Mouse (Mus musculus): ENCODE measurements around the gene Gmnn. TPM values are rescaled to one million over a fixed set of nuclear protein-coding genes. Genes with fewer than 3 reads are reported as not detected.
"Not testable (repeated sequence)": the region's sequence is repeated elsewhere in the genome, so short reads cannot be mapped to it uniquely, and the experiment has no call there.

Gene Gmnn
- polyA plus RNA-seq, 1 experiment from 2014 or later, result 186 TPM

- no peaks in the 10 kb centered on the region for H3K36me3 ChIP-seq
- no peaks in the 10 kb centered on the region for H3K9me3 ChIP-seq (replicated peaks)
- H3K27me3 ChIP-seq (ENCODE audit: low read depth, poor library complexity, severe bottlenecking), result no peaks in the 10 kb centered on the region
- WGBS, result 86% methylated on average over 5 of the region's 5 CpGs
- DNase-seq (ENCODE audit: low spot score), result no peak
- 0 out of 2 replicates have a peak, but pooled peaks cover 5% of the 10 kb centered on the region for H3K4me1 ChIP-seq
- H3K4me3 ChIP-seq, result no peak overlapping the region
- H3K27ac ChIP-seq (replicated peaks), result no peak overlapping the region
These were observed 25.8 kb upstream of the Gmnn start for GRCm38 (mm10) chr13:24787477-24787876.

DNA sequence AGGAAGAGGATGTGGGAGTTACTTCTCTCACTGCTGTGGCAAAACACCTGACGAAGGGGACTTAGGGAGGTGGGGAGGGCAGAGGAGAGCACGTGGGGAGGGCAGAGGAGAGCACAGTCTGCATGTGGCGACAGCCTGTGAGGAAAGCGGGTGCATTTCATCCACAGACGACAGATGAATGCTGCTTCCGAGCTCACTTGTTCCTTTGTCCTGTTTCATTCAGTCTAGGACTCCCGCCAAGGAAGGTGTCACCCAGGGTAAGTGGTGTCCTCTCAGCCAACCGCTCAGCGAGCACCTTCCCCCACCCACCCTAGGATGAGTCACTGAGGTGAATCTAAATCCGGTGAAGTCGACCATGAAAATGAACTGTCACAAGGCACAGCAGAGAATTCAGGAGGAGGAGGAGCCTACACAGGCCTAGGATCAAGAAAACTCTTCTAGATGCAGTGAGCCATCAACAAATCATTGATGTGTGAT lies 24.3 kb upstream of the Gmnn start:
- Histone ChIP-seq H3K36me3 (no peaks in the 10 kb centered on the region), H3K4me1 (0 out of 2 replicates have a peak, but pooled peaks cover 5% of the 10 kb centered on the region), H3K4me3 (no peak overlapping the region), H3K9me3 (replicated peaks) (no peaks in the 10 kb centered on the region), H3K27ac (replicated peaks) (no peak overlapping the region), H3K27me3 (ENCODE audit: low read depth, poor library complexity, severe bottlenecking) (no peaks in the 10 kb centered on the region)
- 51% methylated on average over 11 of the region's 11 CpGs for WGBS
- DNase-seq (ENCODE audit: low spot score), result no peak

DNA sequence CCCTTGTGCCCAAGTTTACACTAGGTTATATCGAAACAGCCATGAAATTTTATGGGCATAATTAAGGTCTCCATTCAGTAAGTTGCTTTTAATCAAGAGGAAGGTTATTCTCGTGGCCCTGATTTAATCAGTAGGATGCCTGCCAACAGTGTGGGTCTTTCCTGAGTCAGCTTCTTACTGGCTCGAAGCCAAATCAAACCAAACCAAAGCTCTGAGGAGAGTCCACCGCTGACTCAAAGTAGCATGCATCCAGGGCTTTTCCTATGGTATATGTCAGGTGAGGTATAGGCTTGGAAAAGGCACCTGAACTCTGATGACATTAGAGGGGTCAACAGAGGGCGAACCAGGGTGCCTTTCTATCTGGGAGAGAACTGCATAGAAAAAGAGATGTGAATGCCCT lies 20.2 kb upstream of the Gmnn start:
- WGBS, result 88% methylated on average over 5 of the region's 5 CpGs
- H3K36me3 ChIP-seq, result no peaks in the 10 kb centered on the region
- 0 out of 2 replicates have a peak, but pooled peaks cover 5% of the 10 kb centered on the region for H3K4me1 ChIP-seq
- no peak overlapping the region for H3K4me3 ChIP-seq
- H3K9me3 ChIP-seq (replicated peaks), result no peaks in the 10 kb centered on the region
- H3K27me3 ChIP-seq (ENCODE audit: low read depth, poor library complexity, severe bottlenecking), result no peaks in the 10 kb centered on the region
- H3K27ac ChIP-seq (replicated peaks), result no peak overlapping the region
- DNase-seq (ENCODE audit: low spot score), result no peak

GRCm38 (mm10) chr13:24778706-24779380 lies 17.1 kb upstream of the Gmnn start:
- WGBS, result 85% methylated on average over 8 of the region's 8 CpGs

GRCm38 (mm10) chr13:24778026-24778425 lies 16.3 kb upstream of the Gmnn start:
- no peak overlapping the region for H3K4me3 ChIP-seq
- H3K9me3 ChIP-seq (replicated peaks), result no peaks in the 10 kb centered on the region
- H3K4me1 ChIP-seq, result no peaks in the 10 kb centered on the region
- H3K36me3 ChIP-seq, result no peaks in the 10 kb centered on the region
- WGBS, result 77% methylated on average over 2 of the region's 2 CpGs
- H3K27ac ChIP-seq (replicated peaks), result no peak overlapping the region
- no peaks in the 10 kb centered on the region for H3K27me3 ChIP-seq (ENCODE audit: low read depth, poor library complexity, severe bottlenecking)
- DNase-seq (ENCODE audit: low spot score), result no peak

More at GRCm38 (mm10) chr13:24778706-24779380, 17.1 kb upstream of the Gmnn start:
- Histone ChIP-seq H3K4me1 (no peaks in the 10 kb centered on the region), H3K27me3 (ENCODE audit: low read depth, poor library complexity, severe bottlenecking) (no peaks in the 10 kb centered on the region), H3K27ac (replicated peaks) (no peak overlapping the region), H3K36me3 (no peaks in the 10 kb centered on the region), H3K4me3 (no peak overlapping the region), H3K9me3 (replicated peaks) (no peaks in the 10 kb centered on the region)
- DNase-seq (ENCODE audit: low spot score), result no peak

DNA sequence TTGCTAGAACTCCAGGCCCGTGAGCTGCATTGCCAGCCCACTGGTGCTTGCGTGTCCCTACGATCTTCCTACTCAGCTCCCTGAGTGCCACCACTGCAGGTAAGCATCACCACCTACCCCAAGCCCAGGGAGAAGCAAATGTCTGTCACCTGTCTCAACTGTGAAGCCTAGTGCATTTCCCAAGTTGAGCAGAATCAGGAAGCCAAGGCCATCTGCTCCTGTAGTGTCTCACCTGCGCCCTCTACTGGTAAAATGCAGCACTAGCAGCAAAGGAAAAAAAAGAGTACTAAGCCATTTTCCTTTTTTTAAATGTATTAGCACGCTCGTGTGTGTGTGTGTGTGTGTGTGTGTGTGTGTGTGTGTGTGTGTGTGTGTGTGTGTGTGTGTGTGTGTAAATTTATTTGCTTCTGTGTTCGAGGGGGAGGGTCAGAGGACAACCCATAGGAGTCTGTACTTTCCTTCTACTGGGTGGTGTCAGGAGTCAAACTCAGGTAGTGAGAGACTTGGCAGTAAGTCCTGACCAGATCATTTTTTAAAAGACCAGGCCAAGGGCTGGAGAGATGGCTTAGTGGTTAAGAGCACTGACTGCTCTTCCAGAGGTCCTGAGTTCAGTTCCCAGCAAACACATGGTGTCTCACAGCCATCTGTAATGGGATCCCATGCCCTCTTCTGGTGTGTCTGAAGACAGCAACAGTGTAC lies 14.6 kb upstream of the Gmnn start:
- Histone ChIP-seq H3K27me3 (ENCODE audit: low read depth, poor library complexity, severe bottlenecking) (no peaks in the 10 kb centered on the region), H3K4me3 (no peak overlapping the region), H3K36me3 (no peaks in the 10 kb centered on the region), H3K4me1 (no peaks in the 10 kb centered on the region), H3K27ac (replicated peaks) (no peak overlapping the region), H3K9me3 (replicated peaks) (no peaks in the 10 kb centered on the region)
- WGBS, result 61% methylated on average over 7 of the region's 7 CpGs
- DNase-seq (ENCODE audit: low spot score), result peak; percentile 54

DNA sequence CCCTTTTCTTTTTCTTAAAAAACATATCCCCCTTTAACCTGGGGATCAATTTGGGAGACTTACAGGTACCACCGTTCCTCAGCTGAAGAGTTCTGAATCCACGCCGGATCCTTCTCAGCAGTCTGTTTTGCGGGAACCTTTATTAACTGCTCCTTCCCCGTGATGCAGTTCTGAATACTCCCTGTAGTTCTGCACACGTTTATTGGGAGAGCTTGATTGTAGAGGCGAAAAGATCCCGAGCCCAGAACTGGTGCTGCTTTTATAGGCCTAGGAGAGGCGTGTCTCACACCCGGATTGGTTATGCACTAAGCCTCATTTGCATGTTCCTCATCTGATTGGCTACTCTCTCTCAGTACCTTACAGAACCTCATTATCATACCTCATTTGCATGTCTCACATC lies 9.8 kb upstream of the Gmnn start:
- H3K27ac ChIP-seq (replicated peaks); DNase-seq (ENCODE audit: low spot score); H3K9me3 ChIP-seq (replicated peaks); H3K4me1 ChIP-seq; H3K4me3 ChIP-seq; H3K36me3 ChIP-seq; H3K27me3 ChIP-seq (ENCODE audit: low read depth, poor library complexity, severe bottlenecking): not testable (repeated sequence)
- 93% methylated on average over 10 of the region's 10 CpGs for WGBS

GRCm38 (mm10) chr13:24767809-24768208 lies 6.1 kb upstream of the Gmnn start:
- H3K36me3 ChIP-seq; H3K4me1 ChIP-seq; H3K4me3 ChIP-seq; H3K9me3 ChIP-seq (replicated peaks); DNase-seq (ENCODE audit: low spot score); H3K27me3 ChIP-seq (ENCODE audit: low read depth, poor library complexity, severe bottlenecking); H3K27ac ChIP-seq (replicated peaks): not testable (repeated sequence)
- 75% methylated on average over 4 of the region's 4 CpGs for WGBS

- Histone ChIP-seq H3K36me3 (peaks cover 31% of the 10 kb centered on the region), H3K9me3 (replicated peaks) (no peaks in the 10 kb centered on the region), H3K27ac (replicated peaks) (peak overlapping the region; percentile 99), H3K27me3 (ENCODE audit: low read depth, poor library complexity, severe bottlenecking) (no peaks in the 10 kb centered on the region), H3K4me3 (peak overlapping the region; percentile 96), H3K4me1 (peaks cover 24% of the 10 kb centered on the region)
- DNase-seq (ENCODE audit: low spot score), result no peak
- 49% methylated on average over 4 of the region's 4 CpGs for WGBS
These were observed 531 bp upstream of the Gmnn start for GRCm38 (mm10) chr13:24762254-24762653.

GRCm38 (mm10) chr13:24761083-24761402 lies 680 bp downstream of the Gmnn start:
- H3K36me3 ChIP-seq, result peaks cover 43% of the 10 kb centered on the region
- no peak for DNase-seq (ENCODE audit: low spot score)
- peak overlapping the region; percentile 99 for H3K27ac ChIP-seq (replicated peaks)
- peaks cover 24% of the 10 kb centered on the region for H3K4me1 ChIP-seq
- H3K9me3 ChIP-seq (replicated peaks), result no peaks in the 10 kb centered on the region
- peak overlapping the region; percentile 96 for H3K4me3 ChIP-seq
- WGBS, result 8% methylated on average over 10 of the region's 10 CpGs
- no peaks in the 10 kb centered on the region for H3K27me3 ChIP-seq (ENCODE audit: low read depth, poor library complexity, severe bottlenecking)

- WGBS, result 85% methylated on average over 5 of the region's 5 CpGs
- Histone ChIP-seq H3K27ac (replicated peaks) (peak overlapping the region; percentile 99), H3K36me3 (peaks cover 50% of the 10 kb centered on the region), H3K4me3 (peak overlapping the region; percentile 96), H3K9me3 (replicated peaks) (no peaks in the 10 kb centered on the region), H3K4me1 (peaks cover 24% of the 10 kb centered on the region), H3K27me3 (ENCODE audit: low read depth, poor library complexity, severe bottlenecking) (no peaks in the 10 kb centered on the region)
- no peak for DNase-seq (ENCODE audit: low spot score)
These were observed 1.3 kb downstream of the Gmnn start for GRCm38 (mm10) chr13:24760351-24760870.

GRCm38 (mm10) chr13:24759451-24759850 lies 2.3 kb downstream of the Gmnn start:
- DNase-seq (ENCODE audit: low spot score), result no peak
- Histone ChIP-seq H3K9me3 (replicated peaks) (no peaks in the 10 kb centered on the region), H3K27ac (replicated peaks) (no peak overlapping the region), H3K4me1 (peaks cover 24% of the 10 kb centered on the region), H3K36me3 (peaks cover 59% of the 10 kb centered on the region), H3K27me3 (ENCODE audit: low read depth, poor library complexity, severe bottlenecking) (no peaks in the 10 kb centered on the region), H3K4me3 (no peak overlapping the region)
- WGBS, result 92% methylated on average over 10 of the region's 10 CpGs
